Comparison of ENCODE assay signal across 8 mouse cellular contexts in genomic region chr11:120151113-120151494, GRCm38 (mm10). TPM values are rescaled to one million over a fixed set of nuclear protein-coding genes. Genes with fewer than 3 reads are reported as not detected.
A peak's percentile ranks its signal among the peaks of the same experiment; 100 is the strongest.
DNase-seq lines count a peak whose midpoint lies in the region; ATAC-seq lines count a peak whose summit lies in the region.

Gene Slc38a10 (minus strand): TSS chr11:120151346.

- peak; percentile 100 for DNase-seq in WW6 (ENCODE audit: low read depth, low spot score)
- DNase-seq in cerebellum, postnatal 4 days (ENCODE audit: low spot score in 2 of 2): peak; percentile 98 to 99
- DNase-seq in gastrocnemius, adult 18-20 months (ENCODE audit: low spot score): peak; percentile 100
- peak; percentile 100 for DNase-seq in left cerebral cortex, adult 18-20 months (ENCODE audit: low spot score in 2 of 2)
- DNase-seq in right cerebral cortex, adult 18-20 months: peak; percentile 100
- DNase-seq in urinary bladder, postnatal 10 days (ENCODE audit: low spot score): peak; percentile 99

- peak within 1 kb of the TSS; percentile 69 for H3K4me2 ChIP-seq in hindbrain, embryonic 16.5 days (ENCODE audit: low read length)

- H3K4me1 ChIP-seq in hindbrain, embryonic 16.5 days (ENCODE audit: control insufficient read depth, insufficient read depth, low read depth, low read length): peaks cover 13% of the 10 kb centered on the region

- H3K27me3 ChIP-seq in hindbrain, embryonic 16.5 days (replicated peaks; ENCODE audit: control insufficient read depth, insufficient read depth, low read length): no peaks in the 10 kb centered on the region

- ATAC-seq in hindbrain, embryonic 16.5 days: peak; percentile 98

- no peaks in the 10 kb centered on the region for H3K9me3 ChIP-seq in hindbrain, embryonic 16.5 days (ENCODE audit: control insufficient read depth, low read length)

- peak within 1 kb of the TSS; percentile 77 for H3K27ac ChIP-seq in hindbrain, embryonic 16.5 days (ENCODE audit: low read depth, low read length)
- H3K27ac ChIP-seq in macrophage: peak within 1 kb of the TSS; percentile 81

- peak within 1 kb of the TSS; percentile 68 for H3K4me3 ChIP-seq in hindbrain, embryonic 16.5 days (ENCODE audit: low read length)
- peak within 1 kb of the TSS; percentile 92 for H3K4me3 ChIP-seq in macrophage (ENCODE audit: inconsistent target)

- no peaks in the 10 kb centered on the region for H3K36me3 ChIP-seq in hindbrain, embryonic 16.5 days (ENCODE audit: control insufficient read depth, insufficient read depth, low read length)
- H3K36me3 ChIP-seq in macrophage (ENCODE audit: inconsistent target): peaks cover 7% of the 10 kb centered on the region; the same call in 1 of the 2 replicates

- WGBS in hindbrain, embryonic 16.5 days: 0% methylated on average over 28 of the region's 28 CpGs
- 0% methylated on average over 28 of the region's 28 CpGs for WGBS in macrophage (ENCODE audit: missing documents)

- peak within 1 kb of the TSS; percentile 72 for H3K9ac ChIP-seq in hindbrain, embryonic 16.5 days (ENCODE audit: low read depth, low read length)

- H3K79me2 ChIP-seq in macrophage (ENCODE audit: inconsistent target): peaks cover 47% of the 10 kb centered on the region

RNA-seq across cellular contexts. Expression of gene Slc38a10, which starts in this region (rescaled TPM):
- 10 to 100 TPM; 39.0 to 48.2 TPM for total RNA-seq in gastrocnemius, adult 18-20 months (2021)
- 114 and 122 TPM in 2 replicates for polyA plus RNA-seq in hindbrain, embryonic 16.5 days (2015; fragmentation: Nextera tagmentation; extraction: Ambion mirVana)
- total RNA-seq in left cerebral cortex, adult 18-20 months (2021): 10 to 100 TPM; 82.6 to 83.9 TPM
- total RNA-seq in macrophage (2018; cell fraction: chromatin; rRNA removed): 100 to 1,000 TPM in 9 of 26 experiments, 10 to 100 TPM in 17; 30.9 to 137 (median 79.0) TPM
- total RNA-seq in macrophage (2018; cell fraction: cytosol; rRNA removed): 10 to 100 TPM; 45.6 to 99.5 (median 75.0) TPM
- 100 to 1,000 TPM in 22 of 26 experiments, 10 to 100 TPM in 4; 53.7 to 188 (median 139) TPM for total RNA-seq in macrophage (2018; cell fraction: nucleus; rRNA removed)
- 67.7 to 97.9 TPM (median 71.0 TPM) in 3 replicates for polyA plus RNA-seq in macrophage (2018)

Comparison
In these comparisons a context has a peak if more than half of its experiments do, and no peak if none do; other contexts are left out.
1. Peak in every context shown above with its lines: DNase-seq, ATAC-seq, H3K4me3 ChIP-seq and H3K27ac ChIP-seq.